Mouse (Mus musculus): ENCODE data around the gene Wfdc5. TPM values are rescaled to one million over a fixed set of nuclear protein-coding genes. Genes with fewer than 3 reads are reported as not detected.
"Not testable (repeated sequence)": the region's sequence is repeated elsewhere in the genome, so short reads cannot be mapped to it uniquely, and the experiment has no call there.

Wfdc5 gene
- not detected in 2 replicates for polyA plus RNA-seq (2012)

DNA sequence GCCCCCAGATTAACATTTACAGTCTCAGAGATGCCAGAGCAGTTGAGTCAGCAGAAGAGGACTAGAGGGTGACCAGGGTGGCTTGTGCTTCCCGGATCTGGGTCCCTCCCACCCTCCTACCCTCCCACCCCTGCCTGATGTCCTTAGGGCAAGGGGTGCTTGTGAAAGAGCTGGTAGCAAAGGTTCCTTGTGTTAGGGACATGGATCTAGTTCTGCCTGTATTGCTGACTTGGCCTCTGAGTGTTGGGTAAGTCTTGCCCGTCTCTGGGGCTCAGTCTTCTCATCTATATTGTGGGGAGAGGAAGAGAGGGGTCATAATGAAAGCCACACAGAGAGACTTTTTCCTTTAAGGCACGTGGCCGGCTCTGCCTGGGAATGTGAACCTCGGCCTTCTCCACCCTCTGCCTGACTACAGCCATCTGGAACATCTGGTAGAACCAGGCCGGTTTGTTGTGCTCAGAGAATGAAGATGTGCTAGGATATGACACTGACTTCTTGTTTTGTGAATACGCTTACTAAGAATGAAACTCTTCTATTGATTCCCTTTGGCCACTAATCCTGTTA, at the start of gene Wfdc5:
Gene Wfdc5, minus strand, starts transcription at position 51 of the 564 bp plus-strand sequence.
- Histone ChIP-seq H3K4me1 (ENCODE audit: control insufficient read depth) (no peaks in the 10 kb centered on the region; the same call in 1 of the 2 replicates), H3K9me3 (ENCODE audit: control insufficient read depth, low read length) (peaks cover 2% of the 10 kb centered on the region; the same call in 1 of the 2 replicates), H3K27me3 (ENCODE audit: control insufficient read depth) (no peaks in the 10 kb centered on the region), H3K36me3 (ENCODE audit: control insufficient read depth) (no peaks in the 10 kb centered on the region), H3K4me3 (replicated peaks) (no peak within 1 kb of the TSS)
- no peak for TF ChIP-seq TAL1 (IDR thresholded peaks at IDR 0.05; ENCODE audit: low read length)
- TF ChIP-seq GATA1 (IDR thresholded peaks at IDR 0.05; ENCODE audit: low read length): no peak

DNA sequence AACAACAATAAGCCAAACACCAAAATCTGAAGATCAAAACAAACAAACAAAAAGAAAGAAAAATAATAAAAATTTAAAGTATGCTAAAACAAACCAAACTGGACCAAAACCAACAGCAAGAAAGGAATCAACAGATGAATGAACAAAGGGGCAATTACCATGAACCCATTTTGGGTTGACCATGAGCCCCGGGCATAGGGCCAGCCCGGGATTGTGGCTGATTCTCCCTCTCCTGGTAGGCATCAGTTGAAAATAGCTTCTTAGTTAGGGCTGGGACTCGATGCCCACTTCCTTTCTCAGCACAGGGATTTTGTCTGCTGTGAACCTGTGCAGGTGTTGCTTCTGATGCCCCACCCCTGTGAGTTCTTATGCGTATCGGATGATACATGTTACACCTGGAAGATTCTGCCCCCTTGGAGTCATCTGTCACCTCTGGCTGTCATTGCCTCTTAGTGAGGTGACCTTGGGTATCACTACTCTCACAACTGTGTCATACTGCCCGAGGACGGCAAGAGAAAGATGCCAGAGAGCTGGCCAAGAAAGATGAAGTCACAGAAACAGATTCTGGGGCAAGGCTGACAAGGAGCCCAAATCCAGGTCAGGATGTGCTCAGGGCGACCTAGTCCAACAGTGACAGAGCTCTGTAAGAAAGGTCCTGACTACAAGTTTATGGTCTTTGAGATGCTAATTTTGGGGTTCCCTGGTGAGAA, 46.0 kb upstream of the Wfdc5 start:
- no peaks in the 10 kb centered on the region for H3K4me1 ChIP-seq (ENCODE audit: control insufficient read depth)
- H3K4me3 ChIP-seq (replicated peaks): no peak overlapping the region
- no peaks in the 10 kb centered on the region for H3K36me3 ChIP-seq (ENCODE audit: control insufficient read depth)
- TF ChIP-seq TAL1 (IDR thresholded peaks at IDR 0.05; ENCODE audit: low read length) (no peak), GATA1 (IDR thresholded peaks at IDR 0.05; ENCODE audit: low read length) (no peak)
- H3K27me3 ChIP-seq (ENCODE audit: control insufficient read depth): no peaks in the 10 kb centered on the region
- H3K9me3 ChIP-seq (ENCODE audit: control insufficient read depth, low read length): 0 out of 2 replicates have a peak, but pooled peaks cover 3% of the 10 kb centered on the region

DNA sequence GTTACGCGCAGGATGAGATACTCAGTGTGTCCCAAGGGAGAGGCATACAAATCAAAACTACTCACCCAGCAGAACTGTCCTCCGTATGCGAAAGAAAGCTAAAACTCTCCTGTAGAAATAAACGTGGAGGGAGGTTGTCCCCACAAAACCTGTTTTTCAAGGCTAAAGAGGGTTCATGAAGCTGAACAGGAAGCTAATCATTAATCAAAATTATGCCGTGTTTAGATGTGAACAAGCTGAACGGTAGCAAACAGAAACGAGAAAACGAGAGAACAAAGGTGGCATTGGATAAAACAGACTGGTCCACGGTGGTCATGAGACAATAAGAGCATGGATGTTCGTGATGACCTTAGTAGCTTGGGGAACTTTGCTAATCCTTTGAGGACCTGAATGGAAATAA, 39.0 kb upstream of the Wfdc5 start, which contains the start of gene Wfdc15b:
Gene Wfdc15b, minus strand, starts transcription at position 139 of the 400 bp plus-strand sequence.
- H3K27me3 ChIP-seq (ENCODE audit: control insufficient read depth): no peaks in the 10 kb centered on the region
- no peaks in the 10 kb centered on the region for H3K4me1 ChIP-seq (ENCODE audit: control insufficient read depth)
- no peaks in the 10 kb centered on the region for H3K9me3 ChIP-seq (ENCODE audit: control insufficient read depth, low read length)
- TF ChIP-seq GATA1 (IDR thresholded peaks at IDR 0.05; ENCODE audit: low read length): no peak
- H3K36me3 ChIP-seq (ENCODE audit: control insufficient read depth): no peaks in the 10 kb centered on the region
- H3K4me3 ChIP-seq (replicated peaks): no peak within 1 kb of the TSS

DNA sequence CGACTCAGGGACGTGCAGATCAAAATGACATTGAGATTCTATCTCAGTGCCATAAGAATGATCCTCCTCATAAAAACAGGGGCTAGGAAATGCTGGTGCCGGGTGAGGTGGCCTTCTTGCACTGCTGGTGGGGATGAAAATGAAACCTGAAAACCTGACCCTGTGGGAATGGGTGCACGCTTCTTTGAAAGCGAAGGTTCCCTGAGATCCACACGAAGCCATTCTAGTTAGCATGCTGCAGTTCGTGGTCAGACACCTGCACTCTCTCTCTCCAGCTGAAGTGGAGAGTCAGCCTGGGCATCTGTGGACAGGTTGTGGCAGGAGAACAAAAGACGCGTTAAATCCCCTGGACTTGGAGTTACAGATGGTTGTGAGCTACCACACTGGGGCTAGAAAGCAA, 36.8 kb upstream of the Wfdc5 start:
- Histone ChIP-seq H3K27me3 (ENCODE audit: control insufficient read depth) (no peaks in the 10 kb centered on the region), H3K4me3 (replicated peaks) (no peak overlapping the region), H3K9me3 (ENCODE audit: control insufficient read depth, low read length) (no peaks in the 10 kb centered on the region), H3K36me3 (ENCODE audit: control insufficient read depth) (no peaks in the 10 kb centered on the region), H3K4me1 (ENCODE audit: control insufficient read depth) (no peaks in the 10 kb centered on the region)
- TF ChIP-seq TAL1 (IDR thresholded peaks at IDR 0.05; ENCODE audit: low read length): no peak
- no peak for TF ChIP-seq GATA1 (IDR thresholded peaks at IDR 0.05; ENCODE audit: low read length)

DNA sequence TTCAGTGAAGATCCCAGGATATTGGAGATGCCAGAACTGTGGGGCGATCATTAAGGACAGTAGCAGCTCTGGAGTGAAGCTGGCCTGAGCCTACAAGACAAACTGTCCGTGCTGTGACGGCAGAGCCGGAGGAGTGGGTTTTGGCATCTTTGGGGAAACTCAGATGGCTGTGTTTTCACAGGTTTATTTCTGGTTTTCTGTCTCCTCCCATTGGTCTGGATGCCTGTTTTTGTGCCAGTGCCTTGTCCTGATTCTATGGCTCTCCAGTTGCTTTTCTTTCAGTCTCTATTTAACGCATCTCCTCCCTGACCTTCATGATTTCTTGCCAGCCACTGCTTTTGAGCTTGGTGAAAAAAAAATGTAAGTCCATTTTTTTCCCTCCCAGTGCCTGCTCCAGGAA, 30.2 kb upstream of the Wfdc5 start:
- no peaks in the 10 kb centered on the region for H3K4me1 ChIP-seq (ENCODE audit: control insufficient read depth)
- H3K4me3 ChIP-seq (replicated peaks): no peak overlapping the region
- H3K36me3 ChIP-seq (ENCODE audit: control insufficient read depth): no peaks in the 10 kb centered on the region
- H3K27me3 ChIP-seq (ENCODE audit: control insufficient read depth): no peaks in the 10 kb centered on the region
- no peak for TF ChIP-seq TAL1 (IDR thresholded peaks at IDR 0.05; ENCODE audit: low read length)
- no peak for TF ChIP-seq GATA1 (IDR thresholded peaks at IDR 0.05; ENCODE audit: low read length)
- H3K9me3 ChIP-seq (ENCODE audit: control insufficient read depth, low read length): no peaks in the 10 kb centered on the region

DNA sequence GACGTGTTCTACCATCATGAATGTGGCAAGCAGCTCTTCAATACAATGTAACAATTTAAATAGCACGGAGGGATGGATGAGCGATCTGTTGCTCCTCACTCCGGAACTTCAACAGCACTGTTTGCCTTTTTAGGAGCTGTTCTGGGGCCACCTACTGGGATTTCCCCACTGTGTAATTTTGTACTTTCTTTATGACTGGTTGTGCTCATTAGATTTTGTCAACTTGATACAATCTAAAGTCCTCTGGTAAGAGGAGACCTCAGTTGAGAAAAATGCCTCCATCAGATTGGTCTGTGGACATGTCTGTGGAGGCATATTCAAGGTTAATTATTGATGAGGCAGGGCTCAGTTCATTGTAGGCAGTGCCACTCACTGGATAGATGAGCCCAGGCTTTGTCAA, 28.4 kb upstream of the Wfdc5 start:
- H3K4me3 ChIP-seq (replicated peaks): no peak overlapping the region
- no peaks in the 10 kb centered on the region for H3K4me1 ChIP-seq (ENCODE audit: control insufficient read depth)
- H3K36me3 ChIP-seq (ENCODE audit: control insufficient read depth): no peaks in the 10 kb centered on the region
- no peaks in the 10 kb centered on the region for H3K9me3 ChIP-seq (ENCODE audit: control insufficient read depth, low read length)
- TF ChIP-seq GATA1 (IDR thresholded peaks at IDR 0.05; ENCODE audit: low read length) (no peak), TAL1 (IDR thresholded peaks at IDR 0.05; ENCODE audit: low read length) (no peak)
- no peaks in the 10 kb centered on the region for H3K27me3 ChIP-seq (ENCODE audit: control insufficient read depth)

DNA sequence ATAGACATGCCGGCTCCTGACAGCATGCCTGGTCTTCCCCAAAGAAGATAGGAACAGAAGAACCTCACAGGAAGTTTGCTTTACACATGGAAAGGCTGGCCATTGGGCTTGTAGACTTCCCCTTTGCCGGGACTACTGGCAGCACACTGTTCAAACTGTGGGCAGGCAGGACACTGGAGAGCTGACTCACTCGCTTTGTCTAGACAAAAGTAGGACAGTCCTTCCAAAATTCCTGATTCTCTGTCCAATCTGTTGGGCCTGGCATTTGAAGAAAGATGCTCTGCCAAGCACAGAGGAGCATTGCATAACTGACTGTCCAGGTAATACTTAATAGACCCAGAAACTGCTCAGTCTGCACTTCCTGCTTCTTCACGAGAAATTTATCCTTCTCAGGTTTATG, 24.1 kb upstream of the Wfdc5 start:
- no peak overlapping the region for H3K4me3 ChIP-seq (replicated peaks)
- no peak for TF ChIP-seq TAL1 (IDR thresholded peaks at IDR 0.05; ENCODE audit: low read length)
- TF ChIP-seq GATA1 (IDR thresholded peaks at IDR 0.05; ENCODE audit: low read length): no peak
- H3K4me1 ChIP-seq (ENCODE audit: control insufficient read depth): no peaks in the 10 kb centered on the region

DNA sequence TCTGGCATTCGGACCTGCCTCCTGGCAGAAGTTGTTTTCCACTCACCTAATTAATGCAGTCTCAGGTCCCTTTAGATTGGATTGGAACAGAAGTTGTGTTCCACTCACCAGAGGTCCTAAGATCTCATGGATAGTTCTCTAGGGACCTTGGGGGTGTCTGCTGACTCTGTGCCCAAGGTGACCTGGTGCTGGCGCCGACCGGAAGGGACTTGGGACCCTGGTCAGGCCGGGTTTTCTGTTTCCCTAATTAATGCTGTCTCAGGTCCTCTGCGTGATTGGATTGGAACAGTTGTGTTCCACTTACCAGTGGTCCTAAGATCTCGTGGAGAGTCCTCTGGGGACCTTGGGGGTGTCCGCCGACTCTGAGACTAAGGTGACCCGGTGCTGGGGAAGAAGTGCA, 23.5 kb upstream of the Wfdc5 start:
- not testable (repeated sequence) for H3K27me3 ChIP-seq (ENCODE audit: control insufficient read depth); H3K4me1 ChIP-seq (ENCODE audit: control insufficient read depth); H3K4me3 ChIP-seq (replicated peaks); H3K36me3 ChIP-seq (ENCODE audit: control insufficient read depth); H3K9me3 ChIP-seq (ENCODE audit: control insufficient read depth, low read length)

More for the DNA sequence above, 24.1 kb upstream of the Wfdc5 start:
- Histone ChIP-seq H3K27me3 (ENCODE audit: control insufficient read depth) (no peaks in the 10 kb centered on the region), H3K9me3 (ENCODE audit: control insufficient read depth, low read length) (no peaks in the 10 kb centered on the region), H3K36me3 (ENCODE audit: control insufficient read depth) (no peaks in the 10 kb centered on the region)

DNA sequence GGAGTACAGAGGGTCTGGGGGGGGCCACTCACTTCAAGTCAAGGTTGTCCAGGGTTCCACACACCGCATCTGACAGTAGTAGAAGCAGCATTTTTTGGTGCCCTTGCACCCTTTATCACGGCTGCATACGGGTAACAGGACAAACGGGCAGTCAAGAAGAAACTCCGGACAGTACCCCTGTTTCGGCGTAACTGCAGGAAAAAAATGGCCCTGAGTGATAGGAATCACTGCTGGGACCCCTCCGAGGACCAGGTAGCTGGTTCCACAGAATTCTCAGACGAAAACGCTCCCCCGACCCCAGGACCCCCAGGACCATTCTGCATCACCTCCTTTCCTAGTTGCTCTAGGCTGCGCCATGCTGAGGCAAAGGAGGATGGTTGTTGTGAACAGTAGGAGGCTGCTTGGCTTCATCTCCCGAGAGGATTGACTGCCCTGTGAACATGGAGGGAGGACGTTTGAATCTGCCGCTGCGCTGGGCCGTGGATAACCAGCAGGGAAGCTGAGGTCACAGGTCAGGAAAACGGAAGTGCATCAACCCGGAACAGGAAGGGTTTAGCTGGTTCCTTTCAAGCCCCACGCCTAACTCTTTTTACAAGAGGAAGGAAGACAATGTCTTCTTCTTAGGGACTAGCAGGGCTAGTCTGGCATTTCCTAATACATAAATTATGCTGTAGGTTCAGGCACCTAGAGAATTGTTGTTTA, 17.2 kb upstream of the Wfdc5 start, which contains the start of gene Wfdc15a:
Gene Wfdc15a, minus strand, starts transcription at position 505 of the 702 bp plus-strand sequence.
- Histone ChIP-seq H3K4me3 (replicated peaks) (no peak within 1 kb of the TSS), H3K36me3 (ENCODE audit: control insufficient read depth) (no peaks in the 10 kb centered on the region), H3K27me3 (ENCODE audit: control insufficient read depth) (no peaks in the 10 kb centered on the region), H3K9me3 (ENCODE audit: control insufficient read depth, low read length) (no peaks in the 10 kb centered on the region; the same call in 1 of the 2 replicates), H3K4me1 (ENCODE audit: control insufficient read depth) (no peaks in the 10 kb centered on the region)
- no peak for TF ChIP-seq TAL1 (IDR thresholded peaks at IDR 0.05; ENCODE audit: low read length)
- no peak for TF ChIP-seq GATA1 (IDR thresholded peaks at IDR 0.05; ENCODE audit: low read length)

All from erythroblast, embryonic 14.5 days (primary cell).